Mouse (Mus musculus) embryonic facial prominence, embryonic 12.5 days (tissue): ENCODE measurements around the gene Zc2hc1b. TPM values are rescaled to one million over a fixed set of nuclear protein-coding genes. Genes with fewer than 3 reads are reported as not detected.

Experiments used
- ATAC-seq: fragments of 200-750 bp; cut with Nextera tagmentation; 2 replicates; pipeline ENCODE4 v1.8.0; 2017; ENCODE audit not compliant: insufficient number of reproducible peaks, insufficient read depth, low FRiP score, low TSS enrichment
- H3K27ac ChIP-seq: fragments of 300-500 bp; sonication (generic); 2 replicates; pipeline ENCODE4 v1.5.1; 2016; ENCODE audit warnings: mild to moderate bottlenecking
- H3K27me3 ChIP-seq: fragments of 300-500 bp; sonication (generic); 2 replicates; pipeline ENCODE4 v1.6.1; 2016; ENCODE audit warnings: mild to moderate bottlenecking, moderate library complexity
- H3K36me3 ChIP-seq: fragments of 300-500 bp; sonication (generic); 2 replicates; pipeline ENCODE4 v1.6.1; 2016; ENCODE audit warnings: mild to moderate bottlenecking
- H3K4me1 ChIP-seq: fragments of 300-500 bp; sonication (generic); 2 replicates; pipeline ENCODE4 v1.6.1; 2016
- H3K4me2 ChIP-seq: fragments of 300-500 bp; sonication (generic); replicated peaks from 2 replicates; pipeline ENCODE4 v1.6.1; 2016; ENCODE audit warnings: mild to moderate bottlenecking, moderate library complexity
- H3K4me3 ChIP-seq: fragments of 300-500 bp; sonication (generic); 2 replicates; pipeline ENCODE4 v1.5.1; 2016; ENCODE audit warnings: mild to moderate bottlenecking
- H3K9ac ChIP-seq: fragments of 300-500 bp; sonication (generic); 2 replicates; pipeline ENCODE4 v1.6.1; 2016; ENCODE audit warnings: mild to moderate bottlenecking, moderate library complexity
- H3K9me3 ChIP-seq: fragments of 300-500 bp; sonication (generic); 2 replicates; pipeline ENCODE4 v1.6.1; 2016; ENCODE audit warnings: mild to moderate bottlenecking, moderate library complexity
- WGBS: fragments of 180-500 bp; shearing (Covaris S2); methylation state at CpG from one replicate; pipeline ENCODE4 v1.1.7; 2016; 5-methylcytosine and 5-hydroxymethylcytosine counted together
- polyA plus RNA-seq: library from polyadenylated mRNA; unstranded; fragments of >200 nt; fragmentation: Nextera tagmentation; extraction: Ambion mirVana; gene quantifications from 2 replicates; pipeline ENCODE4 v1.2.1, GENCODE M21; 2016

Gene Zc2hc1b
- polyA plus RNA-seq, 1 experiment from 2014 or later, result not detected

DNA sequence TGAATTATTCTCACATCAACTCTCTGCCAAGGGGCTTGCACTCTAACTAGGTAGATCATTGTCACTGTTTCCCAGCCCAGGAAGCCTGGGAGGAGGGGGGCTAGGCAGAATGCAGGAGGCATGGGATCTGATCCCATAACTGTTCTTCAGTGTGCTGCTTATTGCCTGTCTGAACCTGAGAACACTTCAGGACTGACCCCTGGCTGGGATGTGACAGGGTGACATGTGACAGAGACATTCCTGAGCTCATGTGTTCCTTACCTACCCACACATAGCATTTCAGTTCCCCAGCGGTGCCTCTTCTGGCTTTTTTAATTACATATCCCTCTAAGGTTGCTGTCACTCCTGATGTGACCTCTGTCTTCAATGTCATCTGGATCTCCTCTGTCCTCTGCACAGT is 68.0 kb downstream of the Zc2hc1b start:
- Histone ChIP-seq H3K4me3 (no peak overlapping the region), H3K4me2 (no peak overlapping the region), H3K9me3 (no peaks in the 10 kb centered on the region), H3K27me3 (no peaks in the 10 kb centered on the region), H3K4me1 (peaks cover 21% of the 10 kb centered on the region), H3K27ac (no peak overlapping the region), H3K36me3 (no peaks in the 10 kb centered on the region), H3K9ac (no peak overlapping the region)
- no peak for ATAC-seq
- WGBS, result 40% methylated on average over 1 of the region's 1 CpGs

GRCm38 (mm10) chr10:13108847-13109246 is 69.0 kb downstream of the Zc2hc1b start:
- no peak overlapping the region for H3K4me2 ChIP-seq
- WGBS, result 71% methylated on average over 4 of the region's 4 CpGs
- no peaks in the 10 kb centered on the region for H3K27me3 ChIP-seq
- H3K27ac ChIP-seq, result no peak overlapping the region
- no peaks in the 10 kb centered on the region for H3K9me3 ChIP-seq
- H3K4me1 ChIP-seq, result peaks cover 21% of the 10 kb centered on the region
- no peaks in the 10 kb centered on the region for H3K36me3 ChIP-seq
- ATAC-seq, result no peak
- H3K4me3 ChIP-seq, result no peak overlapping the region
- H3K9ac ChIP-seq, result no peak overlapping the region

DNA sequence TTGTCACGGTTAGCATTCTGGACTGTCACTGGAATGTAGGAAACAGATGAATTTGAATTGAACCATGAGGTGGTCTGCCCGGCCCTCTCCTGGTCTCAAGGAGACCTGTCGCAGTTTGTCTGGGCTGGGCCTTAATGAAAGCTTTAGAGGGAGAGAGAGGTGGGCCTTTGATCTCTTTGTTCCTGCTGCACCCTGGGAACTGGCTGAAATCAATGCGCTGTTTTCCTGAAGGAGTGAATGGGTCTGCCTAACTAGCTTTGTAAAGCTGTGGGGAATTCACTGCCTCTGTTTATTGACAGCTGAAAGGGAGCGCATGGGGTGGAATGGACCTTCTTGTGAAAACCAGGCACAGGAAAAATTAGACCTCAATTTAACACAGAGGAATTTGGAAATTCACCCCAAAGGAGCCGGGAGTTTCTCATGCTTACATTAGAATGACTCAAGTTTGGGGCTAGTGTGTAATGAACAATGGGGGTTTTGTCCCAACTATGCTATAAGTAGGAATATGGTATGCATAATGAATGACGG is 69.7 kb downstream of the Zc2hc1b start:
- H3K4me3 ChIP-seq, result no peak overlapping the region
- WGBS, result 15% methylated on average over 7 of the region's 7 CpGs
- ATAC-seq, result 0 out of 2 replicates have a peak, but pooled peaks have one; percentile 43
- no peak overlapping the region for H3K4me2 ChIP-seq
- H3K27me3 ChIP-seq, result no peaks in the 10 kb centered on the region
- peak overlapping the region; percentile 41 for H3K27ac ChIP-seq
- no peak overlapping the region for H3K9ac ChIP-seq
- no peaks in the 10 kb centered on the region for H3K9me3 ChIP-seq
- no peaks in the 10 kb centered on the region for H3K36me3 ChIP-seq
- H3K4me1 ChIP-seq, result peaks cover 21% of the 10 kb centered on the region

- ATAC-seq, result no peak
- Histone ChIP-seq H3K4me3 (no peak overlapping the region), H3K27ac (peak overlapping the region; percentile 41), H3K36me3 (no peaks in the 10 kb centered on the region), H3K9me3 (no peaks in the 10 kb centered on the region), H3K27me3 (no peaks in the 10 kb centered on the region), H3K9ac (no peak overlapping the region), H3K4me2 (no peak overlapping the region), H3K4me1 (peaks cover 21% of the 10 kb centered on the region)
- 56% methylated on average over 9 of the region's 9 CpGs for WGBS
Observed at GRCm38 (mm10) chr10:13106909-13107624, 70.8 kb downstream of the Zc2hc1b start.

DNA sequence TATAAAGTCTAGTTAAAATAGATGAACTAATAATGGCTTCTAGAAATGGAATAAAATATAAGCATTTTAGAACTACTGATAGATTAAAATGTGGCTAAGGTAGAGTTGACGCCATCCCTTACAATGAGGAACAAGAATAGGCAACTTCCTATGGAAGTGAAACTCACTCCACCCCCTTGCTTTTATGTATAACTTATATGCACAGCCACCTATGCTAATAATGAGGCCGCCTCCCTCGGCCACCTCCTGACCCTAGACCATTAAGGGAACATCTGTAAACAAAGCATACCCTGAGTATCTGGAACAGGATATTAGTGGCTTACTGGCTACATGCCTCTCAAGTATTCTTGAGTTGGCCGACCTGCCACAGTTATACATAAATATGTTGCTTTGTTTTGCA is 74.0 kb downstream of the Zc2hc1b start:
- H3K36me3 ChIP-seq, result no peaks in the 10 kb centered on the region
- H3K4me2 ChIP-seq, result no peak overlapping the region
- no peak overlapping the region for H3K9ac ChIP-seq
- peaks cover 12% of the 10 kb centered on the region for H3K4me1 ChIP-seq
- WGBS, result 81% methylated on average over 4 of the region's 4 CpGs
- H3K27ac ChIP-seq, result no peak overlapping the region
- H3K4me3 ChIP-seq, result no peak overlapping the region
- H3K9me3 ChIP-seq, result no peaks in the 10 kb centered on the region
- no peak for ATAC-seq
- H3K27me3 ChIP-seq, result no peaks in the 10 kb centered on the region

DNA sequence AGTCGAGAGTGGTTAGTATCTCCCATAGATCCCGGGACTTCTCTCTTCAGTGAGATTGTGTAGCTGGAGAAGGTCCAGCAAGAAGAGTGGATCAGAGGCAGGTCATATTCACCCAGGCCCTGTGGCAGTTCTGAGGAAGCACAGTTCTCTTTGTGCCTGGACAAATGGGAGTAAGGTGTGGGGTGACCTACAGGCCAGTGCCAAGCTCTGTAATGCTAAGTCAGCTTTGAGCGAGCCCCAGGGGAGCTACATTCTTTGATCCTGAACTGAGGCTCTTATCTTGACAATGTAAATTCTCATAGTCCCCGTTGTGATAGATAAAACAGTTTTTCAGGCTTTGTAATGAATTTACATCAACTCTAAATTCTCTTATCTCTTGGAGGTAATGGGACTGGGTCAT is 75.5 kb downstream of the Zc2hc1b start:
- 66% methylated on average over 4 of the region's 4 CpGs for WGBS
- H3K9me3 ChIP-seq, result no peaks in the 10 kb centered on the region
- no peaks in the 10 kb centered on the region for H3K27me3 ChIP-seq
- no peak overlapping the region for H3K4me3 ChIP-seq
- no peak for ATAC-seq
- H3K9ac ChIP-seq, result no peak overlapping the region
- no peak overlapping the region for H3K27ac ChIP-seq
- no peak overlapping the region for H3K4me2 ChIP-seq
- no peaks in the 10 kb centered on the region for H3K36me3 ChIP-seq
- no peaks in the 10 kb centered on the region; the same call in 1 of the 2 replicates for H3K4me1 ChIP-seq

DNA sequence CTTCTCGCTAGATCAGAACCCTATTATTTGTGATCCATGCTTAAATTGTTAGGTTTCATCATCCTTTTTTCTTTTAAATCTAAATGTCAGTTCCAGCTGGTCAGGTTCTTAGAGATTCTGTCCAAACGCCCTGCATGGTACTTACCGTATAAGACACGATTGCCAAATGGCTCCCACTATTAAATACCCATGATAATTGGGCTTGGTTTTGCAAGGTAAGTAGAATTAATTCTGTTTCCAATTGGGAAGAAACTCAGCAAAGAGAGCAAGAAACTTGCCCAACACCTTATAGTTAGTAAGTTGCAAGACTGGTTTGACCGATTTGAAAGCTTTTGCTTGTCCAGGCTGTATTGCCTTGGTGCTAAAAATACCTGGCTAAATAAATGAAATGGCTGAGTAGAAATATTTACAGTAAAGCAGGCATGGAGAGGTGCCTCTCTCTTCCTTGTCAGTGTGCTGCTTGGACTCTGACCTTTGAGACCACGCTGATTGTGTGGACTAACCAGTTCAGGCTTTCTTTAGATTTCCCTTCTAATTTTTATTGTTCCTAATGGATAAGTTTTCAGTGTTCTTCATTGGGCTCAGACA is 77.7 kb downstream of the Zc2hc1b start:
- H3K4me2 ChIP-seq, result no peak overlapping the region
- 77% methylated on average over 6 of the region's 6 CpGs for WGBS

More for the DNA sequence above, 77.7 kb downstream of the Zc2hc1b start:
- H3K4me3 ChIP-seq, result no peak overlapping the region
- no peaks in the 10 kb centered on the region for H3K36me3 ChIP-seq
- no peaks in the 10 kb centered on the region for H3K9me3 ChIP-seq
- no peak overlapping the region for H3K27ac ChIP-seq
- H3K4me1 ChIP-seq, result no peaks in the 10 kb centered on the region
- H3K9ac ChIP-seq, result no peak overlapping the region
- no peaks in the 10 kb centered on the region for H3K27me3 ChIP-seq
- no peak for ATAC-seq

Other genes starting within 250 kb of the Zc2hc1b start
- gene Stx11, start 213.7 kb downstream of the Zc2hc1b start, polyA plus RNA-seq, result 3.5 and 4.3 TPM in 2 replicates
- gene Sf3b5, start 172.7 kb downstream of the Zc2hc1b start, polyA plus RNA-seq, result 38.0 and 39.9 TPM in 2 replicates
- gene Plagl1, start 117.5 kb downstream of the Zc2hc1b start, polyA plus RNA-seq, result 121 and 137 TPM in 2 replicates
- 64.9 and 68.4 TPM in 2 replicates for gene Ltv1, start 15.1 kb upstream of the Zc2hc1b start, polyA plus RNA-seq